Mouse (Mus musculus) bone marrow macrophage, adult 2 months (primary cell): ENCODE results near the gene Ogdhl.

Source experiments
- CTCF ChIP-seq: IDR thresholded peaks from 2 replicates; pipeline ENCODE4 v1.5.1; 2012; ENCODE audit warnings: low read depth, mild to moderate bottlenecking, low read length, moderate library complexity
- POLR2A ChIP-seq: IDR thresholded peaks from 2 replicates; pipeline ENCODE4 v1.6.1; 2012; ENCODE audit warnings: mild to moderate bottlenecking, low read depth, low read length, borderline replicate concordance

GRCm38 (mm10) chr14:32344694-32345093 lies 22.9 kb downstream of the Ogdhl start:
- no peak for TF ChIP-seq CTCF
- TF ChIP-seq POLR2A, result no peak
